Mouse (Mus musculus) E14TG2a.4 (cell line): ENCODE data around the gene Leap2.

Experiments used
- CTCF ChIP-seq: conservative IDR thresholded peaks from 2 replicates; pipeline ENCODE4 v1.5.1; 2014; ENCODE audit warnings: low read length
- NANOG ChIP-seq: IDR thresholded peaks from 2 replicates; pipeline ENCODE4 v1.6.1; 2014; ENCODE audit warnings: borderline replicate concordance, low read length, mixed read lengths
- POU5F1 ChIP-seq: IDR thresholded peaks from 2 replicates; pipeline ENCODE4 v1.6.1; 2014; ENCODE audit warnings: low read length, borderline replicate concordance

DNA sequence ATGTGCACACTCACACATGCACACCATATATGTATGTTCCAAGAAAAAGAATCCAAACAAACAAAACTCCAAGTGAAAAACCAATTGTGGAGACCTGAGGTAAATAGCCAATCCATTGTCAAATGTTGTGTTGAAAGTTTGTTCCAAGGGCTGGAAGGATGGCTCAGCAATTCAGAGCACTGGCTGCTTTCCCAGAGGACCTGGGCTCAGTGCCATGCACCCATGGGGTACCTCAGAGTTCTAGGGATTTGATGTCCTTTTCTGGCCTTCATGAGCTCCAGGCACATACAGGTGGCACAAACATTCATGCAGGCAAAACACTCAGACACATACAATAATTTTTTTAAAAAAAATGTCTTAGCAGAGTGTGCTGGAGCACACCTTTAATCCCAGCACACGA is 25.6 kb upstream of the Leap2 start:
- no peak for TF ChIP-seq CTCF
- TF ChIP-seq POU5F1, result no peak
- no peak for TF ChIP-seq NANOG
